19 mouse cellular contexts compared by ENCODE assay signal in the genomic region with DNA sequence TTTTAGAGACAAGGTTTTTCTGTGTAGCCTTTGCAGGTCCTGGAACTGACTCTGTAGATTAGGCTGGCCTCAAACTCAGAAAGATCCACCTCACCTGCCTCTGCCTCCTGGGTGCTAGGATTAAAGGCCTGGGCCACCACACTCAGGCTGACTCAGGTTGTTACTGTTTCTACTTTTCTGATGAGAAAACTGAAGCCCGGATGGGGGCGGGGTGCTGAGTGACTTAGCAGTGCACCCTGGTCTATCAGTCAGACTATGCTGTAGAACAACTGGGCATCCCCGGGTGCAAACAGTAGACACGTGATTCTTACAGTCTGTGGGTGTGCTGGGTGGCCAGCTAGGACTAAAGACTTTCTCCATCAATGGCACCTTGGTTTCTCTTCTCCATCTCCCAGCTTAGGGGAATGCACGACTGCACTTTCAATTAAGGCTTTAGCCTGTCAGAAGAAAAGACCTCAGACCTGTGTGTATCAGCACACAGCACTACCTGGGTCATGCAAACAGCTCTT. TPM values are rescaled to one million over a fixed set of nuclear protein-coding genes. Genes with fewer than 3 reads are reported as not detected.
DNase-seq lines count a peak whose midpoint lies in the region; ATAC-seq and TF ChIP-seq lines count a peak whose summit lies in the region.
"Had no signal": no experiment of that assay in that cellular context is flagged by ENCODE, and none has a peak within 500 bp of the region (broad histone marks: within the 10 kb centered on the region; RNA-seq: fewer than 3 reads in every experiment).

No protein-coding gene starts in this region.

- H3K4me3 ChIP-seq in forebrain, embryonic 14.5 days (ENCODE audit: low read depth, low read length), result no peak overlapping the region
- no peak overlapping the region for H3K4me3 ChIP-seq in forebrain, embryonic 16.5 days (replicated peaks; ENCODE audit: low read length)
- no peak overlapping the region for H3K4me3 ChIP-seq in CH12.LX (replicated peaks in 1 of 3; ENCODE audit: low read depth in 2 of 3, low read length in 2 of 3, poor library complexity in 1 of 3)
- H3K4me3 ChIP-seq: forebrain, embryonic 10.5 days; forebrain, embryonic 13.5 days; hindbrain, embryonic 12.5 days; hindbrain, embryonic 15.5 days had no signal

- TF ChIP-seq RAD21 in CH12.LX (IDR thresholded peaks at IDR 0.05; ENCODE audit: low read depth, low read length), result no peak

- no peak for DNase-seq in forebrain, embryonic 14.5 days (ENCODE audit: low spot score)
- DNase-seq in CH12.LX (ENCODE audit: extremely low read depth), result peak; percentile 27
- no peak for DNase-seq in kidney, postnatal 4 days
- no peak for DNase-seq in cerebellum, adult 18-20 months
- DNase-seq: adrenal gland, adult 8-10 months; adrenal gland, postnatal 25 days; cerebellum, adult 11-12 months; cerebellum, adult 9-10 months; cerebellum, postnatal 14 days; gastrocnemius, postnatal 14 days; heart, adult 11 months had no signal

- no peaks in the 10 kb centered on the region for H3K9me3 ChIP-seq in forebrain, embryonic 14.5 days (replicated peaks; ENCODE audit: control insufficient read depth, low read length)
- no peaks in the 10 kb centered on the region for H3K9me3 ChIP-seq in forebrain, embryonic 16.5 days (ENCODE audit: control insufficient read depth, low read length)
- no peaks in the 10 kb centered on the region for H3K9me3 ChIP-seq in CH12.LX (replicated peaks; ENCODE audit: low read length)
- H3K9me3 ChIP-seq: forebrain, embryonic 10.5 days; forebrain, embryonic 13.5 days; G1E; hindbrain, embryonic 12.5 days; hindbrain, embryonic 15.5 days had no signal

- TF ChIP-seq CTCF in CH12.LX (conservative IDR thresholded peaks at IDR 0.05 in 1 of 2, IDR thresholded peaks at IDR 0.05 in 1 of 2; ENCODE audit: low read depth in 2 of 2, low read length in 2 of 2), result no peak

- dilution Hi-C loops in CH12.LX (cut with MboI; ENCODE audit: extremely low pct_ligation_motif_present, extremely low pct_unique_long_range_greater_than_20kb, low sequenced_read_pairs), result no loop called here

- no peak overlapping the region for H3K9ac ChIP-seq in forebrain, embryonic 14.5 days (ENCODE audit: low read length)
- H3K9ac ChIP-seq in forebrain, embryonic 16.5 days (replicated peaks; ENCODE audit: low read depth, low read length), result no peak overlapping the region
- no peak overlapping the region for H3K9ac ChIP-seq in CH12.LX (ENCODE audit: insufficient read depth, low read depth)
- H3K9ac ChIP-seq: forebrain, embryonic 13.5 days; hindbrain, embryonic 12.5 days; hindbrain, embryonic 15.5 days had no signal

- no peak for TF ChIP-seq POLR2A in CH12.LX (IDR thresholded peaks at IDR 0.05; ENCODE audit: low read depth, low read length)

- ATAC-seq in forebrain, embryonic 14.5 days, result no peak
- ATAC-seq in forebrain, embryonic 16.5 days, result no peak
- peak; percentile 17; the same call in 1 of the 2 replicates for ATAC-seq in megakaryocyte, adult 5-6 weeks (ENCODE audit: poor library complexity, severe bottlenecking)
- ATAC-seq: activated CD4-positive, CD25-positive, alpha-beta regulatory T cell, adult 4 months; forebrain, embryonic 13.5 days had no signal

- H3K27me3 ChIP-seq in forebrain, embryonic 14.5 days (replicated peaks; ENCODE audit: control insufficient read depth, insufficient read depth, low read length), result no peaks in the 10 kb centered on the region
- H3K27me3 ChIP-seq in forebrain, embryonic 16.5 days (replicated peaks; ENCODE audit: control insufficient read depth, insufficient read depth, low read length), result no peaks in the 10 kb centered on the region
- peaks cover 1% of the 10 kb centered on the region for H3K27me3 ChIP-seq in CH12.LX (replicated peaks)
- H3K27me3 ChIP-seq: forebrain, embryonic 13.5 days; hindbrain, embryonic 12.5 days; hindbrain, embryonic 15.5 days had no signal

- in situ Hi-C loops in CH12.LX (cut with MboI; ENCODE audit: low pct_ligation_motif_present, low pct_unique_long_range_greater_than_20kb, low sequenced_read_pairs), result no loop called here

- no peaks in the 10 kb centered on the region for H3K36me3 ChIP-seq in forebrain, embryonic 14.5 days (ENCODE audit: control insufficient read depth, insufficient read depth, low read length)
- H3K36me3 ChIP-seq in forebrain, embryonic 16.5 days (ENCODE audit: control insufficient read depth, insufficient read depth), result no peaks in the 10 kb centered on the region
- no peaks in the 10 kb centered on the region for H3K36me3 ChIP-seq in CH12.LX (replicated peaks in 1 of 2; ENCODE audit: control insufficient read depth in 1 of 2, insufficient read depth in 1 of 2, low read length in 1 of 2)
- H3K36me3 ChIP-seq: forebrain, embryonic 10.5 days; G1E; hindbrain, embryonic 12.5 days; hindbrain, embryonic 15.5 days had no signal

- H3K4me1 ChIP-seq in forebrain, embryonic 14.5 days (ENCODE audit: control insufficient read depth, insufficient read depth, low read length), result peaks cover 8% of the 10 kb centered on the region
- peaks cover 29% of the 10 kb centered on the region for H3K4me1 ChIP-seq in forebrain, embryonic 16.5 days (replicated peaks; ENCODE audit: control insufficient read depth, insufficient read depth, low read length)
- peaks cover 0 to 15% of the 10 kb centered on the region in 2 experiments; a peak in 2 of 4 replicates for H3K4me1 ChIP-seq in CH12.LX (ENCODE audit: control insufficient read depth in 1 of 2, insufficient read depth in 2 of 2)

- no peak for TF ChIP-seq EP300 in CH12.LX (IDR thresholded peaks at IDR 0.05; ENCODE audit: low read length)

- 82% methylated on average over 5 of the region's 5 CpGs for WGBS in forebrain, embryonic 14.5 days
- WGBS in forebrain, embryonic 16.5 days, result 81% methylated on average over 5 of the region's 5 CpGs

- 0 out of 2 replicates have a peak overlapping the region, but pooled peaks have one; percentile 2 for H3K27ac ChIP-seq in forebrain, embryonic 14.5 days (ENCODE audit: low read depth, low read length)
- H3K27ac ChIP-seq in forebrain, embryonic 16.5 days (ENCODE audit: low read length), result no peak overlapping the region
- no peak overlapping the region for H3K27ac ChIP-seq in CH12.LX (ENCODE audit: insufficient read depth, low read depth)
- H3K27ac ChIP-seq: forebrain, embryonic 10.5 days; forebrain, embryonic 13.5 days; hindbrain, embryonic 12.5 days; hindbrain, embryonic 15.5 days had no signal

- no peak overlapping the region for H3K4me2 ChIP-seq in forebrain, embryonic 14.5 days (ENCODE audit: low read length)
- no peak overlapping the region for H3K4me2 ChIP-seq in forebrain, embryonic 16.5 days (ENCODE audit: low read length)
- H3K4me2 ChIP-seq in CH12.LX (ENCODE audit: insufficient read depth, low read depth, poor library complexity, severe bottlenecking), result peak overlapping the region; percentile 10; the same call in 1 of the 2 replicates
- H3K4me2 ChIP-seq: forebrain, embryonic 13.5 days; hindbrain, embryonic 12.5 days; hindbrain, embryonic 15.5 days had no signal

- no peaks in the 10 kb centered on the region for H3K79me2 ChIP-seq in CH12.LX (replicated peaks; ENCODE audit: control insufficient read depth, extremely low read depth, insufficient read depth, poor library complexity, severe bottlenecking)

TF ChIP-seq in CH12.LX, 34 proteins besides CTCF, POLR2A, EP300 and RAD21:
- TF ChIP-seq ETS1 (conservative IDR thresholded peaks at IDR 0.05; ENCODE audit: low read depth, low read length), result no peak
- peak; percentile 64 for TF ChIP-seq BHLHE40 (IDR thresholded peaks at IDR 0.05; ENCODE audit: low read depth, low read length)
- TF ChIP-seq ZMIZ1 (IDR thresholded peaks at IDR 0.05; ENCODE audit: low read depth, low read length), result no peak
- TF ChIP-seq CHD1 (IDR thresholded peaks at IDR 0.05; ENCODE audit: low read depth, low read length), result no peak
- no peak for TF ChIP-seq ELF1 (IDR thresholded peaks at IDR 0.05; ENCODE audit: low read depth, low read length)

RNA-seq across cellular contexts. Expression of a gene that starts 55.1 kb away (rescaled TPM):
- polyA plus RNA-seq in forebrain, embryonic 14.5 days (2014; fragmentation: Nextera tagmentation; extraction: Ambion mirVana), result 33.5 and 48.5 TPM in 2 replicates
- polyA plus RNA-seq in forebrain, embryonic 16.5 days (2015; fragmentation: Nextera tagmentation; extraction: Ambion mirVana), result 70.4 and 71.8 TPM in 2 replicates
- total RNA-seq in CH12.LX (2012; rRNA removed), result 12.8 and 14.2 TPM in 2 replicates
- 5.0 and 6.4 TPM in 2 replicates for total RNA-seq in CH12.LX (2014; rRNA removed)
- 21.1 and 25.2 TPM in 2 replicates for polyA plus RNA-seq in CH12.LX (2012; ENCODE audit: insufficient read length, low read depth)
- total RNA-seq in megakaryocyte, adult 5-6 weeks (2015), result 4.9 and 6.7 TPM in 2 replicates
- total RNA-seq in megakaryocyte, adult 5-6 weeks (2017), result 5.0 and 6.3 TPM in 2 replicates
